17 mouse cellular contexts compared by ENCODE assay signal in genomic region chr2:149768551-149768950, GRCm38 (mm10).
DNase-seq lines count a peak whose midpoint lies in the region; ATAC-seq lines count a peak whose summit lies in the region.
"Had no signal": no experiment of that assay in that cellular context is flagged by ENCODE, and none has a peak within 500 bp of the region (broad histone marks: within the 10 kb centered on the region; RNA-seq: fewer than 3 reads in every experiment).

No protein-coding gene starts in this region.

- H3K27ac ChIP-seq in heart, embryonic 12.5 days (ENCODE audit: poor library complexity, severe bottlenecking) = no peak overlapping the region
- H3K27ac ChIP-seq: embryonic facial prominence, embryonic 15.5 days; heart, embryonic 10.5 days; intestine, embryonic 15.5 days; neural tube, embryonic 13.5 days had no signal

- DNase-seq in left cerebral cortex, adult 11 months (ENCODE audit: low spot score) = peak; percentile 73
- no peak for DNase-seq in left cerebral cortex, postnatal 4 days
- peak; percentile 64 for DNase-seq in layer of hippocampus, adult 11-12 months (ENCODE audit: low spot score)
- DNase-seq in left cerebral cortex, adult 18-20 months (ENCODE audit: low spot score in 2 of 2) = peak; percentile 60 to 82
- peak; percentile 65 for DNase-seq in right cerebral cortex, postnatal 25 days
- DNase-seq in natural killer cell, adult 2 months (ENCODE audit: low spot score in 2 of 2) = no peak
- DNase-seq in kidney, adult 8-10 months = no peak
- DNase-seq: cerebellum, postnatal 36 days; gastrocnemius, postnatal 14 days; heart, postnatal 4 days; kidney, postnatal 36 days; lung, embryonic 14.5 days had no signal

- WGBS in heart, embryonic 12.5 days = 62% methylated on average over 2 of the region's 2 CpGs

- H3K36me3 ChIP-seq in heart, embryonic 12.5 days = no peaks in the 10 kb centered on the region
- H3K36me3 ChIP-seq: embryonic facial prominence, embryonic 15.5 days; heart, embryonic 10.5 days; intestine, embryonic 15.5 days; neural tube, embryonic 13.5 days had no signal

- no peak overlapping the region for H3K9ac ChIP-seq in heart, embryonic 12.5 days
- H3K9ac ChIP-seq: embryonic facial prominence, embryonic 15.5 days; intestine, embryonic 15.5 days; lung, embryonic 14.5 days; neural tube, embryonic 13.5 days had no signal

- H3K9me3 ChIP-seq in heart, embryonic 12.5 days (replicated peaks) = no peaks in the 10 kb centered on the region
- H3K9me3 ChIP-seq: embryonic facial prominence, embryonic 15.5 days; heart, embryonic 10.5 days; intestine, embryonic 15.5 days; neural tube, embryonic 13.5 days had no signal

- no peak overlapping the region for H3K4me2 ChIP-seq in heart, embryonic 12.5 days
- H3K4me2 ChIP-seq: embryonic facial prominence, embryonic 15.5 days; intestine, embryonic 15.5 days; lung, embryonic 14.5 days; neural tube, embryonic 13.5 days had no signal

- H3K27me3 ChIP-seq in heart, embryonic 12.5 days (replicated peaks) = no peaks in the 10 kb centered on the region
- H3K27me3 ChIP-seq: embryonic facial prominence, embryonic 15.5 days; intestine, embryonic 15.5 days; neural tube, embryonic 13.5 days had no signal

- intact Hi-C loops in left cerebral cortex, postnatal 4 days (cut with DNase I) = no loop called here

- no peak overlapping the region for H3K4me3 ChIP-seq in heart, embryonic 12.5 days
- H3K4me3 ChIP-seq: embryonic facial prominence, embryonic 15.5 days; heart, embryonic 10.5 days; intestine, embryonic 15.5 days; neural tube, embryonic 13.5 days had no signal

- H3K4me1 ChIP-seq in heart, embryonic 12.5 days (replicated peaks) = no peaks in the 10 kb centered on the region
- H3K4me1 ChIP-seq: embryonic facial prominence, embryonic 15.5 days; heart, embryonic 10.5 days; intestine, embryonic 15.5 days; neural tube, embryonic 13.5 days had no signal

- no peak for ATAC-seq in heart, embryonic 12.5 days (ENCODE audit: insufficient number of reproducible peaks, low FRiP score)
- ATAC-seq: intestine, embryonic 15.5 days had no signal

Comparison
In these comparisons a context has a peak if more than half of its experiments do, and no peak if none do; other contexts are left out.
1. DNase-seq: peak in left cerebral cortex, adult 11 months (single experiment), layer of hippocampus, adult 11-12 months (single experiment), left cerebral cortex, adult 18-20 months (2 of 2) and right cerebral cortex, postnatal 25 days (single experiment); none in left cerebral cortex, postnatal 4 days (single experiment), natural killer cell, adult 2 months (0 of 2) and kidney, adult 8-10 months (0 of 2).